Mouse (Mus musculus) CH12.LX (cell line): ENCODE results near the gene Nes. TPM values are rescaled to one million over a fixed set of nuclear protein-coding genes. Genes with fewer than 3 reads are reported as not detected.

Experiments
- DNase-seq: peaks from one replicate; pipeline ENCODE4 v3.0.0-alpha.2; 2013; ENCODE audit errors: extremely low read depth
- H3K27ac ChIP-seq: 2 replicates; pipeline ENCODE4 v1.5.1; 2012; ENCODE audit warnings: low read depth, mild to moderate bottlenecking, control low read depth, moderate library complexity; ENCODE audit not compliant: insufficient read depth
- H3K27me3 ChIP-seq: replicated peaks from 2 replicates; pipeline ENCODE3; 2012; ENCODE audit warnings: inconsistent platforms
- H3K36me3 ChIP-seq, 2 experiments: replicated peaks in 1 of 2; 2 replicates each; pipeline versions ENCODE3 to v1.6.1; 2012; ENCODE audit warnings: inconsistent platforms in 1 of 2, low read length in 1 of 2, mild to moderate bottlenecking in 1 of 2, mixed read lengths in 1 of 2, moderate library complexity in 1 of 2; ENCODE audit not compliant: control insufficient read depth in 1 of 2, insufficient read depth in 1 of 2
- H3K4me1 ChIP-seq, 2 experiments: 2 replicates each; pipeline ENCODE4 v1.6.1; 2012; ENCODE audit warnings: inconsistent platforms in 1 of 2, moderate library complexity in 1 of 2; ENCODE audit not compliant: insufficient read depth in 2 of 2, control insufficient read depth in 1 of 2
- H3K4me2 ChIP-seq: 2 replicates; pipeline ENCODE4 v1.6.1; 2012; ENCODE audit warnings: low read depth, mild to moderate bottlenecking, control low read depth; ENCODE audit not compliant: poor library complexity, insufficient read depth, severe bottlenecking
- H3K4me3 ChIP-seq, 3 experiments: fragments of 150-350 bp in 1 of 3; sonication (generic) in 1 of 3; replicated peaks in 1 of 3; 2 replicates each; pipeline versions ENCODE3 to v1.5.1; 2011 to 2012; ENCODE audit warnings: low read depth in 2 of 3, low read length in 2 of 3, mild to moderate bottlenecking in 2 of 3, moderate library complexity in 2 of 3, control low read depth in 1 of 3, improper control_type of control experiment in 1 of 3, inconsistent platforms in 1 of 3, mixed read lengths in 1 of 3; ENCODE audit not compliant: poor library complexity in 1 of 3
- H3K79me2 ChIP-seq: replicated peaks from 2 replicates; pipeline ENCODE4 v1.6.1; 2012; ENCODE audit warnings: mild to moderate bottlenecking, moderate library complexity; ENCODE audit not compliant: control insufficient read depth, poor library complexity, insufficient read depth, severe bottlenecking; ENCODE audit errors: extremely low read depth
- H3K9ac ChIP-seq: 2 replicates; pipeline ENCODE4 v1.6.1; 2012; ENCODE audit warnings: low read depth, mild to moderate bottlenecking, control low read depth, moderate library complexity; ENCODE audit not compliant: insufficient read depth
- H3K9me3 ChIP-seq: replicated peaks from 2 replicates; pipeline ENCODE3; 2012; ENCODE audit warnings: low read length, inconsistent platforms, mixed read lengths
- BHLHE40 ChIP-seq: IDR thresholded peaks from 2 replicates; pipeline ENCODE4 v1.6.1; 2011; ENCODE audit warnings: mild to moderate bottlenecking, low read depth, low read length, improper control_type of control experiment
- ELF1 ChIP-seq: IDR thresholded peaks from 2 replicates; pipeline ENCODE4 v1.6.1; 2014; ENCODE audit warnings: low read depth, mild to moderate bottlenecking, inconsistent platforms, low read length, improper control_type of control experiment
- ETS1 ChIP-seq: conservative IDR thresholded peaks from 2 replicates; pipeline ENCODE4 v1.6.1; 2012; ENCODE audit warnings: low read depth, mild to moderate bottlenecking, inconsistent platforms, low read length, improper control_type of control experiment, moderate library complexity
- GABPA ChIP-seq: IDR thresholded peaks from 2 replicates; pipeline ENCODE4 v1.6.1; 2012; ENCODE audit warnings: low read depth, low read length, improper control_type of control experiment, inconsistent platforms; ENCODE audit not compliant: insufficient replicate concordance
- HCFC1 ChIP-seq: IDR thresholded peaks from 2 replicates; pipeline ENCODE4 v1.6.1; 2012; ENCODE audit warnings: low read depth, mild to moderate bottlenecking, inconsistent platforms, low read length, improper control_type of control experiment
- IRF4 ChIP-seq: IDR thresholded peaks from 2 replicates; pipeline ENCODE4 v1.6.1; 2014; ENCODE audit warnings: low read depth, mild to moderate bottlenecking, inconsistent platforms, low read length, improper control_type of control experiment
- JUN ChIP-seq: IDR thresholded peaks from 2 replicates; pipeline ENCODE4 v1.6.1; 2011; ENCODE audit warnings: low read depth, mild to moderate bottlenecking, low read length, improper control_type of control experiment, moderate library complexity; ENCODE audit not compliant: insufficient read depth
- MAX ChIP-seq: IDR thresholded peaks from 2 replicates; pipeline ENCODE4 v1.6.1; 2011; ENCODE audit warnings: low read length, improper control_type of control experiment
- MAZ ChIP-seq: IDR thresholded peaks from 2 replicates; pipeline ENCODE4 v1.6.1; 2012; ENCODE audit warnings: low read depth, mild to moderate bottlenecking, inconsistent platforms, low read length, improper control_type of control experiment, moderate library complexity
- MXI1 ChIP-seq: IDR thresholded peaks from 2 replicates; pipeline ENCODE4 v1.6.1; 2011; ENCODE audit warnings: mild to moderate bottlenecking, low read depth, low read length, improper control_type of control experiment
- PAX5 ChIP-seq: IDR thresholded peaks from 2 replicates; pipeline ENCODE4 v1.6.1; 2012; ENCODE audit warnings: low read length, inconsistent platforms, mixed read lengths
- POLR2AphosphoS2 ChIP-seq: IDR thresholded peaks from 2 replicates; pipeline ENCODE4 v1.6.1; 2011; ENCODE audit warnings: low read depth, low read length, improper control_type of control experiment
- RAD21 ChIP-seq: IDR thresholded peaks from 2 replicates; pipeline ENCODE4 v1.6.1; 2011; ENCODE audit warnings: low read depth, mild to moderate bottlenecking, low read length, improper control_type of control experiment, moderate library complexity
- TBP ChIP-seq: conservative IDR thresholded peaks from 2 replicates; pipeline ENCODE4 v1.6.1; 2011; ENCODE audit warnings: low read depth, low read length, improper control_type of control experiment
- TCF12 ChIP-seq: IDR thresholded peaks from 2 replicates; pipeline ENCODE4 v1.6.1; 2014; ENCODE audit warnings: low read depth, mild to moderate bottlenecking, inconsistent platforms, low read length, improper control_type of control experiment
- ZC3H11A ChIP-seq: IDR thresholded peaks from 2 replicates; pipeline ENCODE4 v1.6.1; 2012; ENCODE audit warnings: low read depth, mild to moderate bottlenecking, inconsistent platforms, low read length, improper control_type of control experiment
- ZNF384 ChIP-seq: IDR thresholded peaks from 2 replicates; pipeline ENCODE4 v1.6.1; 2012; ENCODE audit warnings: low read depth, low read length, improper control_type of control experiment, inconsistent platforms
- dilution Hi-C: fragments of 300-500 bp; cut with MboI; formaldehyde crosslinking; loops from 2 replicates; pipeline ENCODE4 v1.14.3; 2020; ENCODE audit warnings: low sequenced_read_pairs; ENCODE audit not compliant: extremely low pct_unique_long_range_greater_than_20kb, extremely low pct_ligation_motif_present
- in situ Hi-C: fragments of 300-500 bp; cut with MboI; formaldehyde crosslinking; loops from 3 replicates; pipeline ENCODE4 v1.14.3; 2019; ENCODE audit warnings: low sequenced_read_pairs, low pct_ligation_motif_present, low pct_unique_long_range_greater_than_20kb, mixed read lengths
- polyA plus RNA-seq: library from polyadenylated mRNA; unstranded; fragments of >175 nt; gene quantifications from 2 replicates; pipeline ENCODE4 v1.2.1, GENCODE M21; 2012; ENCODE audit warnings: low read depth; ENCODE audit not compliant: insufficient read length
- total RNA-seq, 2 experiments: library from RNA; depleted of rRNA; stranded (reverse); fragments of 300-350 nt in 1 of 2; fragments of >200 nt in 1 of 2; gene quantifications; 2 replicates each; pipeline ENCODE4 v1.2.3; 2012 to 2014

The Nes gene
- total and polyA plus RNA-seq, 3 experiments: 0.04 TPM; not detected in 1

DNA sequence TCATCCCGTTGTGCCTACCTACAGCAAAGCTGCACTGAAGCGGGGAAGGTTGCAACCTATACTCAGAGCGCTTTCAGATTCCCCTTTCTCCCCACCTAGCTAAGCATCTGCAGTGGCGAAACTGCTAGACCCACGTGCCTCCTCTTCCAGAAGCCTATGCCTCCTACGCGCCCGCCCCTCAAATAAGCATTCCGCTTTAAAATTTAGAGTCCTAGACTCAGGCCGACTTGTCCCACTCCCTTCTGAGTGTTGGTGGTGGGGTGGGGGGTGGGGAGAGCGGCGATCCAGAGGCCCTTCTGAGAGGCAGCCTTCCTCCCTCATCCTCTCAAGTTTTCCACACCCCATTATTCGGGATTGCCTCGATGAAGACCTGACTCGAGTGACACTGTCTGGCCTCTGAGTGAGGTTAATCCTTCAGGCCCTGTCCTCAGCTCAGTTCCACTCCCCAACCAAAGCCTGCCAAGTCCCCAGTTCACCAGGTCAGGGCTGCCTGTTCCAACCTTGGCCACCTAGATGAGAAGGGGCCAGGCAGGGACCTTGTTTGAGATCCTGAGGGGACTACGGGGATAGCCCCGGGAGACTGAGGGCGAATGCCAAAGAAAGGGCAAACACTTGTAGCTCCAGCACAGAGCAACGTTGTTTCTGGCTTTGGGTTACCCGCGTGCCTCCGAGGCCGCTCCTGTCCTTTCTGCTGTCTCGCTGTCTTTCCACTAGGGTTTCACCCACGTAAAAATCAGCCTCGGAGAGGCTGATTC is 23.6 kb upstream of the Nes start:
- Histone ChIP-seq H3K4me2 (no peak overlapping the region), H3K9me3 (no peaks in the 10 kb centered on the region), H3K36me3 (peaks cover 12 to 39% of the 10 kb centered on the region in 2 experiments), H3K9ac (no peak overlapping the region), H3K4me1 (no peaks in the 10 kb centered on the region), H3K27me3 (no peaks in the 10 kb centered on the region), H3K27ac (no peak overlapping the region), H3K4me3 (no peak overlapping the region), H3K79me2 (no peaks in the 10 kb centered on the region)
- in situ Hi-C loops (no loop called here), dilution Hi-C loops (no loop called here)
- TF ChIP-seq POLR2AphosphoS2 (peak; percentile 43; the same call in 1 of the 2 replicates), ZNF384 (no peak)
- no peak for DNase-seq

- Histone ChIP-seq H3K9ac (no peak overlapping the region), H3K9me3 (no peaks in the 10 kb centered on the region), H3K27ac (no peak overlapping the region), H3K36me3 (peaks cover 8 to 34% of the 10 kb centered on the region in 2 experiments), H3K79me2 (no peaks in the 10 kb centered on the region), H3K4me1 (no peaks in the 10 kb centered on the region), H3K27me3 (no peaks in the 10 kb centered on the region), H3K4me3 (no peak overlapping the region), H3K4me2 (no peak overlapping the region)
- TF ChIP-seq IRF4 (no peak), MXI1 (no peak), BHLHE40 (no peak), GABPA (no peak), JUN (no peak), MAZ (no peak), HCFC1 (no peak), ELF1 (no peak), PAX5 (no peak), MAX (no peak), ETS1 (no peak), ZC3H11A (no peak), TCF12 (no peak), RAD21 (no peak), TBP (no peak)
- in situ Hi-C loops: no loop called here
- no peak for DNase-seq
- dilution Hi-C loops: no loop called here
Measured at GRCm38 (mm10) chr3:87947811-87948199, 23.1 kb upstream of the Nes start.
